Mouse (Mus musculus): ENCODE measurements at regions not wholly inside any gene's neighbourhood (a gene's known extent, or its start where the extent isn't known, plus 50 kb on each side); places are given as distances from the start of the nearest gene placed in this dataset.

DNA sequence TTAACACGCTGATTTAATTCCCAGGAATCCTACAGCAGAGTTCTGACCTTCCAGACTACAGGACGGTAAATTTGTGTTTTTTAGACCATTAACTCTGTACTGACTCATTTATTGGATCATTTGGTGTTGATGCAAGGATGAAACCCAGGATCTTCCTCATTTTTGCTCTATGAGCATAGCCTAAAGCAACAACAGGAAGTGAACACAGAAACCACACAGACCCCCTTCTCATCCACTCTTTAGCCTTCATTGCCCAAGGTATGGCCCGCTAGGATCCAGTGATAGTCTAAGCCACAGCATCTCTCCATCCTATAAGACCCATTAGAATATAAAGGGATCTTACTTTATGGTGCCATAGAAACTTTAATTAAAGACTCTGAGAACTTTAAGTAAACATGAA is 56.5 kb upstream of the Grin2b start:
- ChIA-PET POLR2A (no interaction called here), CTCF (no interaction called here)

- ChIA-PET POLR2A (no interaction called here), CTCF (no interaction called here)
Measured at GRCm38 (mm10) chr6:136235473-136235872, 62.2 kb upstream of the Grin2b start.

- POLR2A ChIA-PET = no interaction called here
- CTCF ChIA-PET = no interaction called here
Measured at GRCm38 (mm10) chr6:136238989-136239388, 65.7 kb upstream of the Grin2b start.

- CTCF ChIA-PET = interaction anchor here in 1 of 4 experiments (0.7 kb wide), 1 partner anchor 320 kb away, joined by 4 read pairs; no protein-coding TSS in a partner anchor
- POLR2A ChIA-PET = no interaction called here
Measured at GRCm38 (mm10) chr6:136239416-136239815, 66.1 kb upstream of the Grin2b start.

GRCm38 (mm10) chr6:136241574-136242311 is 68.4 kb upstream of the Grin2b start:
- ChIA-PET POLR2A (no interaction called here), CTCF (interaction anchor here in 3 of 4 experiments (0.6 to 0.7 kb wide), 4 partner anchors 13 to 1064 kb away, joined by 3 to 9 read pairs (median 3); no protein-coding TSS in a partner anchor)

DNA sequence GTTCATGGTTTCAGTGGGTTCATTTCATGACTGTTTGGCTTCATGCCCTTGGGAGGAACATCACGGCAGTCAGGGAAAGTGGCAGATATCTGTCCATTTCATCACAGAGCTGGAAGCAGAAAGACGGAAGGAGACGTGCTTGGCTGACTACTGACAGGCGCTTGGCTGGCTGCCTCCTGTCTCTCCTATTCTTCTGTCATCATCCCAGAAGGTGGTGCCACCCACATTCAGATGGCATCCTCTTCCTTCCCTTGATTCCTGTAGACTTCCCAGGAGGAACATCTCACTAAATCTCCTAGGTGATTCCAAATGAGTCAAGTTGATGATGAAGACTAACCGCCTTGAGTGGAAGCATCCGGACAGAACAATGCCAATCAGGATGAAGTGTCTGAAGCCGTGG is 71.6 kb upstream of the Grin2b start:
- POLR2A ChIA-PET = no interaction called here
- CTCF ChIA-PET = no interaction called here

DNA sequence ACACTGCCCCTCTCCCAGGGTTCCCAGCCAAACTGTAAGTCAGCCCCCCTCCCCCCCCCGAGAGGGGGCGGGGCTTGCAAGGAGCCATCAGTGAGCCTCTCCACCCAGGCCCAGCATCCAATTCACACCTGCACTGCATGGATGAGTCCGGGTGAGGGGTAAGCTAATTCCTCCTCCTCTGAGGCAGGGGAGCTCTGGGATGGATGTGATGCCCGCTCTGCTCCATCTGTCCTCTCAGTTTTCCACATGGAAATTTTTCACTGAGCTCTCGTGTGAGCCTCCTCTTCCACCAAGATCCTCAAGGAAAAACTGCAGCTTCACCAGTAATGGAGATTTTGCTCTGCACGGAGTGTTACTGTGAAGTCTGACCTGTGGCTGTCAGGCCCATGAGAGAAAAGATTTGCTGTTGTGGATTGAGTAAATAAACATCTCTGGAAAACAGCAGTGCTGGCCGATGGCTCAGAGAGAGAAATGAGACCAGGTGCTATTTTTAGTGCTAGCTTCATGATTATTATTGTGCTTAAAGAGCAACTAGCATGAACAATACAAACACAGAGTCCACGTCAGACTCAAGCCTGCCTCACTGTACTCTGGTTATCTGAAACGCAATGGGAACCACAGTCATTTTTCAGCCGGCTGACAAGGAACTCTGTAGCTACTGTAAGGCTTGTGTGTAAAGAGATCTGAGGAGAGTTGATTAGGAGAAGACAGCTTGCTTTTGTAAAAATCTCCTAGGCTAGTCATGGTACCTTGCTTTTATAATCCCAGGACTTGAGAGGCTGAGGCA is 71.4 kb upstream of the Gm8994 start:
- ChIA-PET POLR2A (interaction anchor here in 1 of 4 experiments (0.6 to 0.8 kb wide), 3 partner anchors 12 to 280 kb away, joined by 3 read pairs; no protein-coding TSS in a partner anchor), CTCF (interaction anchor here in 1 of 4 experiments (0.6 kb wide), 1 partner anchor 82 kb away, joined by 3 read pairs; no protein-coding TSS in a partner anchor)

DNA sequence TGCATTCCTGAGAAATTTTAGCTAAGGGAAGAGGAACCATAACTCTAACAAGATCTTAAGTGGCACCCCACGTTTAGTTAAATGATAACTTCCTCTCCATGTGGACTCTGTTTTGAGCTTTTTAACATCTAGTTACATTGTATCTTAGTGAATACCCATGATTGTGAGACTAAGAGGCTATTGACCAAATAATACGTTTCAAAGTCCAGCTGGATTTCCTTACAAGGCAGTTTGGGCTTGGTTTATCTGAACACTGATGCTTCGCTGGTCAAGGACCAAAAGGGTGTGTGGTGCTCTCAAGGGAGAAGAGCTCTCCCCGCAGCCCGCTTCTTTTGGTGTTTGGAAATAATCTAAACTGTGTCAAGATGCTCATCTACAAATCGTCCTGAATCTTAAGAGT is 51.6 kb upstream of the Gm8994 start:
- POLR2A ChIA-PET = interaction anchor here in 1 of 4 experiments (0.6 kb wide), 1 partner anchor 70 kb away, joined by 3 read pairs; no protein-coding TSS in a partner anchor
- CTCF ChIA-PET = no interaction called here

DNA sequence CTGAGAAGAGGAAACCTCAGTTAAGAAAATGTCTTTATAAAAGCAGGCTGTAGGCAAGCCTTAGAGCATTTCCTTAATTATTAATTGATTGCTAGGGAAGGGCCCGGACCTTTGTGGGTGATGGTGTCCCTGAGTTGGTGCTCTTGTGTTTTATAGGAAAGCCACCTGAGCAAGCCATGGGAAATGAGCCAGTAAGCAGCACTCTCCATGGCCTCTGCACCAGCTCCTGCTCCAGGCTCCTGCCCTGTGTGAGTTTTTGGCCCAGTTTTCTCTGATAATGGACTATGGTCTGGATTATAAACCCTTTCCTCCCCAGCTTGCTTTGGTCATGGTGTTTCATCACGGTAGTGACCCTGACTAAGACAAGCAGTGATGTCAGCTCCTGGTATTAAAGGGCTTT is 50.6 kb upstream of the Gm8994 start:
- ChIA-PET CTCF (no interaction called here), POLR2A (no interaction called here)
